Mouse (Mus musculus) lung, postnatal 36 days (tissue): ENCODE measurements at regions not wholly inside any gene's neighbourhood (a gene's known extent, or its start where the extent isn't known, plus 50 kb on each side); places are given as distances from the start of the nearest gene placed in this dataset.
"Not testable (repeated sequence)": the region's sequence is repeated elsewhere in the genome, so short reads cannot be mapped to it uniquely, and the experiment has no call there.

Source experiments
- DNase-seq: peaks from one replicate; pipeline ENCODE4 v3.0.0; 2022; ENCODE audit warnings: mixed read lengths

GRCm38 (mm10) chr7:82047456-82047855, 55.4 kb upstream of the Bnc1 start:
- DNase-seq = no peak

- DNase-seq = no peak
Observed at GRCm38 (mm10) chr7:82053411-82053810, 61.3 kb upstream of the Bnc1 start.

- DNase-seq = peak; percentile 11
Observed at GRCm38 (mm10) chr7:82056551-82057230, 64.6 kb upstream of the Bnc1 start.

GRCm38 (mm10) chr7:82063407-82063806, 71.3 kb upstream of the Bnc1 start:
- no peak for DNase-seq

DNA sequence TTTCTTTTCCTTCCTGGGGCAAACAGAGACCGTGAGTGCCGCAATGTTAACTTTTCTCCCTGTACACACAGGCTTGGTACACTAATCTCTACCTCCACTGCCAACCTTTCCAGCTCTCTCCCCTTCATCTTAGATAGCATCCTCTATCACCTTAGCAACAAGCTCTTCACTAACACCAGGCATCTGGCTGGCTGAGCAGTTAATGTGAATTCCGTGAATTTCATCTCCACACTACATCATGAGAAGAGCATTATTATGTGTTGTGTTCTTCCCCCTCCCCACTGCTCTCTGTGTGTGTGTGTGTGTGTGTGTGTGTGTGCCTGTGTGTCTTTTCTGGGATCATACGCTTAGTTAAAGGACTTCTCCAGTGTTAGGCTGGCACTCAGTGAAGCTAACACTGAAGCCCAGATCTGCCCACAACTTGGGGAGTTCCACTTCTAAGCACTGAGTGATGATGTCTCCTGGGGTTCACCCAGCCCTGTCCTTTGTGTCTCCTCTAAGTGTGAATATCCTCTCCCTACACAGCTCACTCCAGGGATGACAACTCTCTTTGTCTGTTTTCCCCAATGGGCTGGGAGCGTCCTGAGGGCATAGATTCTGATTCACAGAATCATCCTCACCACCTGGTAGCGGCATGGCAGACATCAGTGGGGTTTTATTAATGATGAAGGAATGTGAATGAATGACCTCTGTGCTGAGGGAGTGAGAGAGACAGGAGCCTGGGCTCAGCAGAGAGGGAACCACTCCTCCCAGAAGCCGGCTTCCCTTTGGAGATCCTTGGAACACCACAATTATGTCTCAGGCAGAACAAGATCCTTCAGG, 77.7 kb upstream of the Bnc1 start:
- no peak for DNase-seq

DNA sequence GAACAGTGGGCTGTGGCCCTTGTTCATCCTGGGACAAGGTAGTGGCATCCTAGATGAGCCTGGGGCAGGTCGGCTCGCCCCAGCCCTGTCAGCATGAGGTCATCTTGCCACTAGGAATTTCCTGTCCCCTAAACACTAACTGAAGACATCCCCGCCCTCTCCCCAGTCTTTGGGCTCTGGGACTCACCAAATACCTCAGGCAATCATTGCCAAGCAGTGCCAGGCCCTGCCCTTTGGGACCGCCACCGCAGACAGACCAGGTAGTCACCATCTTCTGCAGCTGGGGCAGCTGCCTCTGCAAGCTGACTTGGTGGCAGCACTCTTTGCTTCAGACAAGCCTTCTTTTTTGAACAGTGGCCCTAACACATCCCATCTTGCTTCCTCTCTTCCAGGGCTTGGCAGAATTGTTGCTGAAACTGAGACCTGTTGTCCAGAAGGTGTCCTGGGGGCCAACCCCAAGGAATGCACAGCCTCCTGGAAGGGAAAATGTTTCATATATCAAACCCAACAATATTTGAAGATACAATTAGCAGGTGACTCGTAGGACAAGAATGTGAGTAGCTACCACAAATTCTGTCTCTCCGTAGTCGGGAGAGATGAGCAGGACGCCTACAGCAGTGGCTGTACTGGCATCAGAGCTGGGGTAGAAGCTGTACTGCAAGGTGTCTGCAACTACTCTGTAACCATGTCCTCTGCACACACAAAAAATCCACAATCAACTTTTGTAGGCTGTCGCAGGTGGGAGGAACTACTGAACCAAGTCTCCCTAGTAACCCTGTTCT, 79.0 kb upstream of the Bnc1 start:
- no peak for DNase-seq

DNA sequence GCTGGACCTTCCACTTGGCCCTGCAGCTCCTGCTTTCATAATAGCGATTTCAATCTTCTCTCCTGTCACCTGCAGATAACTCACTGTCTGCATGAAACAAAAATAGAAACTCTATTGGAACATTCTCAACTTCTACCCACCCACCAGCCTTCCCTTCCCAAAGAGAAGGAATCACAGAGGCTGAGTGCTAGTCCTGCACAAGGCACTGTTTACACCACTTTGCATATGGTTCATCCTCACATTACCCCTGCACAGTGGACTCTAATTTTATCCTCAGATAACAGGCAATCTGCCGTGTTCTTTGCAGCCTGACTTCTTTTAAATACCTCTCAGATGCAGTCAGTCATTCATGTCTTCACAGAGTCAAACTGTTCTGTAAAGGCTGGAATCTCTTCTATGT, 83.3 kb upstream of the Bnc1 start:
- no peak for DNase-seq

GRCm38 (mm10) chr7:82081851-82082250, 89.8 kb upstream of the Bnc1 start:
- no peak for DNase-seq

- no peak for DNase-seq
Observed at GRCm38 (mm10) chr7:82082883-82083282, 90.8 kb upstream of the Sh3gl3 start.

- no peak for DNase-seq
Observed at GRCm38 (mm10) chr7:82084473-82084872, 89.2 kb upstream of the Sh3gl3 start.

DNA sequence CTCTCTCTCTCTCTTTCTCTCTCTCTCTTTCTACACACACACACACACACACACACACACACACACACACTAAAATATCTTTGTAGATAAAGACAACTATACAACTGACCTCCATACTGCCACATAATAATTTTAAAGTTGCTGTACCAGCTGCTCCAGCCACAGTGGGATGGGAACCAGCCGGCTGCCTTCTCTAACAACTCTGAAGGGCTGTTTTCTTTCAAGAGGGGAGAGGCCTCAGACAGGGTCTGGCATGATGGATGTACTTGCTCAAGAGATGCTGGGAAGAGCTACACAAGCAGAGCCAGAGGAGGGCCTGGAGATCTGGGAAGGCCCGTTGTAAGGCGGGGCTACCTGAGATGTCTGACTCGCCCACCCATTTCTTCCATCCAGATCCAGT, 88.4 kb upstream of the Sh3gl3 start:
- no peak for DNase-seq

DNA sequence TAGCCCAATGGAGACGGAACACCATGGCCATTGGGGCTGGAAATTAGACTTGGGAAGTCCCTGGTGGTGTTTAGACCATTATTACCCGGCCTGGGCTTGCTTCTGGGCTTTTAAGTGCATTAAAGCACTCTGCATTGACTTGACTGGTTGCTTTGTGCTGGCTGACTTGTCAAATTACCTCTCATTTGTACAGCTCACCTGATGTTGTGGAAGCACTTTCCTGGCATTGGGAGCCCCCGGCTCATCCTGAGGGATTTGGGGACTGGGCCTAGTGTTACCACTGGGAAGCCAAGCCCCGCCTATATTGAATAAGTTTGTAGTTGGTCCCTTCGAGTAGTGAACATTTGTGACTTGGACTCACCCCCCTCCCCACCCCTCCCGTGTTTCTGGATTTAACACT, 75.5 kb upstream of the Sh3gl3 start:
- no peak for DNase-seq

GRCm38 (mm10) chr7:82101314-82101713, 72.3 kb upstream of the Sh3gl3 start:
- DNase-seq = no peak

GRCm38 (mm10) chr7:82105631-82106030, 68.0 kb upstream of the Sh3gl3 start:
- no peak for DNase-seq

GRCm38 (mm10) chr7:82109141-82109540, 64.5 kb upstream of the Sh3gl3 start:
- not testable (repeated sequence) for DNase-seq

DNA sequence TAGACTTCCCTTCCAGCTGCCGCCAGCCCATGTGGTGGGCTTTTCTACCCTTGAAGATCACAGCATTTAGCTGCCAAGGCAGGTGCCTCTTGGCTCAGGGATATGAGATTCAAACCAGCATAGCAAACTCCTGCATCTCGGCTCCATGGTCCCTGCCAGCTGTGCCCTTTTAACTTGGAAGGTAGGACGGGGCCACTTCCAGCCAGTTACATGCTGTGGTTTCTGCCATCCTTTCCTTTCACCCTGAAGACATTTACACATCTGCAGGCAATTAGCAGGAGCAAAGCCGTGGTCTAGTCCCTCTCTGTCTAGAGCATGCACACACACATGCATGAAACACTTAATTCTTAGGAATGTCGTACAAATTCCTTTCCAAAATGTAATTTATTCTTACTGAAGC, 64.1 kb upstream of the Sh3gl3 start:
- no peak for DNase-seq

GRCm38 (mm10) chr7:82109977-82110376, 63.7 kb upstream of the Sh3gl3 start:
- DNase-seq = no peak

GRCm38 (mm10) chr7:82112046-82112445, 61.6 kb upstream of the Sh3gl3 start:
- no peak for DNase-seq

GRCm38 (mm10) chr7:82115646-82116045, 58.0 kb upstream of the Sh3gl3 start:
- DNase-seq = no peak

- DNase-seq = peak; percentile 90
Observed at GRCm38 (mm10) chr7:82119266-82119665, 54.4 kb upstream of the Sh3gl3 start.

DNA sequence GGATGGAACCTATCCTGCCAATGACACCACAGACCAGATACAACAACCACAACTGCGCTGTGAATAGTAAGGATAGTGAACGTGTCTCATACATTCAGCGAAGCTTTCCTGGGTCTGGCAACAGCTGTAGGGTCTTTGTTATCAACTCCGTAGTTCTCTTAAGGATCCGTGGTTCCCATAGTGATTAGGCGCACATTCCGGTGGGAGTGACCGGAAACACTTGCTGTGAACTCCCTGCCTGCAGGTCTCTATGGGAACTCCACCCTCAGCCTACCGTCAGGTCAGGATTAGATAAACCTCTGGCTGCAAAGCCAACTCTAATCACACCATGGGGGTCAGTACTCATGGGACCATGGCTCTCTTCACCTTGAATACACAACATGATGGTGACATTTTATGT, 53.8 kb upstream of the Sh3gl3 start:
- DNase-seq = no peak

- peak; percentile 75 for DNase-seq
Observed at GRCm38 (mm10) chr7:82121746-82122145, 51.9 kb upstream of the Sh3gl3 start.
